Mouse (Mus musculus) hindbrain, embryonic 16.5 days (tissue): Measurements from ENCODE around the gene Flnc. TPM values are rescaled to one million over a fixed set of nuclear protein-coding genes. Genes with fewer than 3 reads are reported as not detected.

Source experiments
- ATAC-seq: fragments of 200-750 bp; cut with Nextera tagmentation; 2 replicates; pipeline ENCODE4 v1.8.0; 2017; ENCODE audit warnings: moderate TSS enrichment, moderate library complexity
- H3K27ac ChIP-seq: fragments of 300-500 bp; sonication (generic); 2 replicates; pipeline ENCODE4 v1.5.1; 2014; ENCODE audit warnings: low read depth, mild to moderate bottlenecking, control low read depth, low read length, moderate library complexity
- H3K27me3 ChIP-seq: fragments of 300-500 bp; sonication (generic); replicated peaks from 2 replicates; pipeline ENCODE4 v1.6.1; 2014; ENCODE audit warnings: low read length; ENCODE audit not compliant: control insufficient read depth, insufficient read depth
- H3K36me3 ChIP-seq: fragments of 300-500 bp; sonication (generic); 2 replicates; pipeline ENCODE4 v1.6.1; 2014; ENCODE audit warnings: mild to moderate bottlenecking, low read length, moderate library complexity, mixed read lengths; ENCODE audit not compliant: control insufficient read depth, insufficient read depth
- H3K4me1 ChIP-seq: fragments of 300-500 bp; sonication (generic); 2 replicates; pipeline ENCODE4 v1.6.1; 2014; ENCODE audit warnings: low read depth, low read length; ENCODE audit not compliant: control insufficient read depth, insufficient read depth
- H3K4me2 ChIP-seq: fragments of 300-500 bp; sonication (generic); 2 replicates; pipeline ENCODE4 v1.6.1; 2014; ENCODE audit warnings: mild to moderate bottlenecking, low read length, control low read depth, moderate library complexity
- H3K4me3 ChIP-seq: fragments of 300-500 bp; sonication (generic); 2 replicates; pipeline ENCODE4 v1.5.1; 2014; ENCODE audit warnings: mild to moderate bottlenecking, low read length, control low read depth, moderate library complexity
- H3K9ac ChIP-seq: fragments of 300-500 bp; sonication (generic); 2 replicates; pipeline ENCODE4 v1.6.1; 2014; ENCODE audit warnings: low read depth, mild to moderate bottlenecking, control low read depth, low read length, moderate library complexity
- H3K9me3 ChIP-seq: fragments of 300-500 bp; sonication (generic); 2 replicates; pipeline ENCODE4 v1.6.1; 2014; ENCODE audit warnings: mild to moderate bottlenecking, low read length, moderate library complexity; ENCODE audit not compliant: control insufficient read depth
- WGBS: fragments of 180-500 bp; shearing (Covaris S2); extraction: QIAGEN DNeasy Blood & Tissue Kit; methylation state at CpG from one replicate; pipeline ENCODE4 v1.1.7; 2014; 5-methylcytosine and 5-hydroxymethylcytosine counted together
- microRNA-seq: library from miRNA; unstranded; fragments of <30 nt; microRNA quantifications from one replicate; pipeline ENCODE4, GENCODE M21; 2017
- polyA plus RNA-seq: library from polyadenylated mRNA; unstranded; fragments of >200 nt; fragmentation: Nextera tagmentation; extraction: Ambion mirVana; gene quantifications from 2 replicates; pipeline ENCODE4 v1.2.1, GENCODE M21; 2015

Flnc gene
- polyA plus RNA-seq, 1 experiment from 2014 or later, result 2.7 TPM

GRCm38 (mm10) chr6:29509086-29509485 lies 76.0 kb downstream of the Flnc start:
- Histone ChIP-seq H3K4me1 (peaks cover 11% of the 10 kb centered on the region), H3K27ac (no peak overlapping the region), H3K27me3 (peaks cover 16% of the 10 kb centered on the region), H3K9me3 (no peaks in the 10 kb centered on the region), H3K9ac (no peak overlapping the region), H3K4me2 (no peak overlapping the region), H3K4me3 (no peak overlapping the region), H3K36me3 (no peaks in the 10 kb centered on the region)
- ATAC-seq, result no peak
- WGBS, result 43% methylated on average over 2 of the region's 2 CpGs

Small RNA genes within 50 kb of the gene (microRNA-seq; reads per million reads assigned to microRNA genes)
- not detected for gene Gm26220
- not detected for gene Gm44354

Other genes with a start within 250 kb of the Flnc start
- 71.5 and 80.7 TPM in 2 replicates for gene Impdh1, start 216.9 kb upstream of the Flnc start, polyA plus RNA-seq
- gene Hilpda, start 160.8 kb upstream of the Flnc start, polyA plus RNA-seq, result 31.1 and 31.3 TPM in 2 replicates
- 0.34 and 0.41 TPM in 2 replicates for gene Fam71f2, start 153.7 kb upstream of the Flnc start, polyA plus RNA-seq
- not detected in 2 replicates for gene Fam71f1, start 114.1 kb upstream of the Flnc start, polyA plus RNA-seq
- gene Calu, start 85.2 kb upstream of the Flnc start, polyA plus RNA-seq, result 166 and 187 TPM in 2 replicates
- 0.43 and 0.46 TPM in 2 replicates for gene Opn1sw, start 44.8 kb upstream of the Flnc start, polyA plus RNA-seq
- gene Ccdc136, start 36.9 kb upstream of the Flnc start, polyA plus RNA-seq, result 54.8 and 58.3 TPM in 2 replicates
- 341 and 394 TPM in 2 replicates for gene Atp6v1f, start 34.5 kb downstream of the Flnc start, polyA plus RNA-seq
- 0.56 TPM in 1 of 2 replicates, not detected in the other for gene Atp6v1fnb, start 38.2 kb downstream of the Flnc start, polyA plus RNA-seq
- gene Kcp, start 74.7 kb downstream of the Flnc start, polyA plus RNA-seq, result 15.0 and 22.9 TPM in 2 replicates
- gene Irf5, start 93.4 kb downstream of the Flnc start, polyA plus RNA-seq, result 2.2 and 3.3 TPM in 2 replicates
- 83.4 and 85.7 TPM in 2 replicates for gene Tnpo3, start 176.6 kb downstream of the Flnc start, polyA plus RNA-seq